Mouse (Mus musculus) ovary, postnatal 36 days (tissue): Measurements from ENCODE around the gene Cldn3.

ENCODE experiments used
- DNase-seq: peaks from one replicate; pipeline ENCODE4 v3.0.0; 2022; ENCODE audit warnings: low spot score, mixed read lengths

Cldn3 gene

GRCm38 (mm10) chr5:134965852-134966821 is 19.9 kb upstream of the Cldn3 start:
- peak; percentile 44 for DNase-seq

GRCm38 (mm10) chr5:134967164-134967944 is 18.7 kb upstream of the Cldn3 start:
- DNase-seq: no peak

- no peak for DNase-seq
Measured at GRCm38 (mm10) chr5:134970671-134971070, 15.3 kb upstream of the Cldn3 start.

- DNase-seq: no peak
Measured at GRCm38 (mm10) chr5:134973081-134973480, 12.9 kb upstream of the Cldn3 start.

GRCm38 (mm10) chr5:134973526-134973925 is 12.5 kb upstream of the Cldn3 start:
- DNase-seq: no peak

GRCm38 (mm10) chr5:134974294-134974693 is 11.7 kb upstream of the Cldn3 start:
- DNase-seq: no peak

- no peak for DNase-seq
Measured at GRCm38 (mm10) chr5:134974921-134975320, 11.1 kb upstream of the Cldn3 start.

- DNase-seq: no peak
Measured at GRCm38 (mm10) chr5:134976164-134976563, 9.8 kb upstream of the Cldn3 start.

- DNase-seq: no peak
Measured at GRCm38 (mm10) chr5:134976577-134977250, 9.3 kb upstream of the Cldn3 start.

GRCm38 (mm10) chr5:134977837-134978236 is 8.2 kb upstream of the Cldn3 start:
- no peak for DNase-seq

- no peak for DNase-seq
Measured at GRCm38 (mm10) chr5:134981149-134981548, 4.9 kb upstream of the Cldn3 start.

GRCm38 (mm10) chr5:134983111-134983510 is 2.9 kb upstream of the Cldn3 start:
- no peak for DNase-seq

- DNase-seq: no peak
Measured at GRCm38 (mm10) chr5:134983771-134984170, 2.2 kb upstream of the Cldn3 start.

- DNase-seq: no peak
Measured at GRCm38 (mm10) chr5:134986298-134987268, 569 bp downstream of the Cldn3 start.

- DNase-seq: no peak
Measured at GRCm38 (mm10) chr5:134989166-134989565, 3.2 kb downstream of the Cldn3 start.

GRCm38 (mm10) chr5:134989741-134990140 is 3.7 kb downstream of the Cldn3 start:
- DNase-seq: no peak

- DNase-seq: peak; percentile 14
Measured at GRCm38 (mm10) chr5:134992566-134992965, 6.6 kb downstream of the Cldn3 start.

GRCm38 (mm10) chr5:134998359-134998758 is 12.3 kb downstream of the Cldn3 start:
- no peak for DNase-seq

GRCm38 (mm10) chr5:134999797-135000196 is 13.8 kb downstream of the Cldn3 start:
- DNase-seq: no peak

- no peak for DNase-seq
Measured at GRCm38 (mm10) chr5:135000751-135001150, 14.7 kb downstream of the Cldn3 start.

GRCm38 (mm10) chr5:135001309-135001708 is 15.3 kb downstream of the Cldn3 start:
- peak; percentile 60 for DNase-seq
